Mouse (Mus musculus): ENCODE data around the gene Piezo1. TPM values are rescaled to one million over a fixed set of nuclear protein-coding genes. Genes with fewer than 3 reads are reported as not detected.

The Piezo1 gene
- total and polyA plus RNA-seq, 3 experiments: 14.0 to 48.5 (median 14.8) TPM

DNA sequence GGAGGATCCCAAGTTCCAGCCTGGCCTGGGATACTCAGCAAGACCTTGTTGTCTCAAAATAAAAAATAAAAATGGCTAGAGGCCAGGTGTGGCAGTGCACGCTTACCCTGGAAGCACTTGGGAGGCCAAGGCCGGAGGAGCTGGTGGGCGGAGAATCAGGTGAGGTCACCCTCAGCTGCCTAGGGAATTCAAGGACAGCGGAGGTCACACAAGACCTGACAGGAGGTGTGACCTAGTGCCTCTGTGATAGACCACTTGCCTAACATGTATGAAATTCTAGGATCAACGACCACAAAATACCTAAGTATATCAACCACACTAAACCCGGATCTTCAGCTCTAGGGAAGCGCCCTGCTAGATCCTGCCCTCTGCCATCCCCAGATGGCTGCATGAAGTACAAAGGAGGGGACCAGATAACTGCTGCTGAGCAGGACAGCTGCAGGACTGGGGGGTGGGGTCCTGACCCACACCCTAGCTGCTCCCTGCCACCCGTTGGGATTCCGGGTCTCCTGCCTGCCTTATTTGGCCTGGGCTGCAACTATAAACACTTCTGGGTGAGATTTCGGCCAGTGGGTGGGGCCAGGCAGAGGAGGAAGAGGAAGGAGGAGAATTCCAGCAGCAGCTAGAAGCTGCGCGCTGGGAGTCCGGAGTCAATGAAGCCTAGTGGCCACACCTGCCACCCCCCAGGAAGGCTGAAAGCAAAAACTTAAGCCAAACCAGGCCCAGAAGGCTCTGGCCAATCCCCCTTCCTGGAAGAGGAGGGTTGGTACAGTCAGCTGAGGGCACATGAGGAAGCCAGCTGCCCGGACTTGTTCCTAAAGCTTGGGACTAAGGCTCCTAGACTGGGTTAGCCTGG lies 28.1 kb downstream of the Piezo1 start:
- TF ChIP-seq EP300 (IDR thresholded peaks at IDR 0.05; ENCODE audit: insufficient read depth, low read depth, low read length) (peak; percentile 71), CTCF (IDR thresholded peaks at IDR 0.05) (peak; percentile 13; the same call in 1 of the 2 replicates), POLR2A (IDR thresholded peaks at IDR 0.05; ENCODE audit: insufficient read depth, low read depth, low read length) (peak; percentile 62)
- Histone ChIP-seq H3K9ac (ENCODE audit: low read depth, low read length) (peak overlapping the region; percentile 35), H3K4me1 (ENCODE audit: control insufficient read depth, insufficient read depth, low read length) (peaks cover 58% of the 10 kb centered on the region), H3K27ac (peak overlapping the region; percentile 91), H3K27me3 (ENCODE audit: control insufficient read depth, insufficient read depth, low read length) (no peaks in the 10 kb centered on the region), H3K36me3 (ENCODE audit: control insufficient read depth, insufficient read depth, low read length) (no peaks in the 10 kb centered on the region), H3K79me2 (replicated peaks; ENCODE audit: control insufficient read depth, insufficient read depth, low read length) (no peaks in the 10 kb centered on the region), H3K4me3 (peak overlapping the region; percentile 25; the same call in 1 of the 2 replicates)
- WGBS: 34% methylated on average over 14 of the region's 14 CpGs
- intact Hi-C loops (cut with DNase I): loop anchor here (1.0 kb wide), 1 partner anchor 24 kb away; no protein-coding TSS in a partner anchor
- DNase-seq: peak; percentile 81 to 87

GRCm38 (mm10) chr8:122520611-122521010 lies 30.5 kb downstream of the Piezo1 start:
- intact Hi-C loops (cut with DNase I): no loop called here
- Histone ChIP-seq H3K79me2 (replicated peaks; ENCODE audit: control insufficient read depth, insufficient read depth, low read length) (no peaks in the 10 kb centered on the region), H3K27ac (peak overlapping the region; percentile 88), H3K4me3 (no peak overlapping the region), H3K4me1 (ENCODE audit: control insufficient read depth, insufficient read depth, low read length) (peaks cover 56% of the 10 kb centered on the region), H3K27me3 (ENCODE audit: control insufficient read depth, insufficient read depth, low read length) (no peaks in the 10 kb centered on the region), H3K36me3 (ENCODE audit: control insufficient read depth, insufficient read depth, low read length) (no peaks in the 10 kb centered on the region), H3K9ac (ENCODE audit: low read depth, low read length) (0 out of 2 replicates have a peak overlapping the region, but pooled peaks have one; percentile 5)
- WGBS: 41% methylated on average over 11 of the region's 11 CpGs
- peak in 1 of 2 experiments; percentile 38 for DNase-seq
- TF ChIP-seq EP300 (IDR thresholded peaks at IDR 0.05; ENCODE audit: insufficient read depth, low read depth, low read length) (no peak), POLR2A (IDR thresholded peaks at IDR 0.05; ENCODE audit: insufficient read depth, low read depth, low read length) (no peak), CTCF (IDR thresholded peaks at IDR 0.05) (no peak)

DNA sequence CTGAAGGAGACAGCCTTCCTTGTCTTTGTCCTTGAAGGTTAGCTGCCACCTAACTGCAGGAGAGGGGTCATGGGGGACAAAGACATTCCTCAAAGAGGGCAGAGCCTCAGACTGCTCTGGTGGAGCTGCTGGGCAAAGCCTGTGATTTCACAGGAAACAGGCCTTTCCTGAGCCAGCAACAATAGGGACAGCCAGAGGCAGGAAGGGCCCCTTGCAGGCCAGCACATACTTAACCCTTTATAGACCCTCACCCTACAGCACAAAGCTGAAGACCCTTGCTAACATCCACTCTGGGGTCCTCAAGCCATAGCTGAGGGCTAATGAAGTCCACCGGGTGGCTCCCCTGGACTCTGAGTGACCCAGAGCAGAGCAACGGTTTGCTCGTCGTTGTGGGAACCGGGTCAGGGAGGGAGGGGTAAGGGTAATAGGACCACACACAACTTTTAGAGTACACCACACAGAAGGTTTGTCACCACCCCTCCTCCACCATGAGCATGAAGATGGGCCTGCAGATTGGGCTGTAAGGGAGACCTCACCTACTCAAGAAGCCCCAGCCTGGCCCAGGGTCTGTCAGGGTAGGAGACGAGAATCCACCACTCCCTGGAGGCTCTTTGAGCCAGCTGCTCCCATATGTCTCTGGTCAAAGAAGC lies 33.5 kb downstream of the Piezo1 start:
- Histone ChIP-seq H3K36me3 (ENCODE audit: control insufficient read depth, insufficient read depth, low read length) (no peaks in the 10 kb centered on the region), H3K27ac (peak overlapping the region; percentile 88), H3K4me3 (peak overlapping the region; percentile 36), H3K27me3 (ENCODE audit: control insufficient read depth, insufficient read depth, low read length) (no peaks in the 10 kb centered on the region), H3K9ac (ENCODE audit: low read depth, low read length) (peak overlapping the region; percentile 34), H3K79me2 (replicated peaks; ENCODE audit: control insufficient read depth, insufficient read depth, low read length) (no peaks in the 10 kb centered on the region), H3K4me1 (ENCODE audit: control insufficient read depth, insufficient read depth, low read length) (peaks cover 41% of the 10 kb centered on the region)
- peak; percentile 63 to 75 for DNase-seq
- WGBS: 26% methylated on average over 6 of the region's 6 CpGs
- intact Hi-C loops (cut with DNase I): no loop called here
- peak; percentile 67 for TF ChIP-seq POLR2A (IDR thresholded peaks at IDR 0.05; ENCODE audit: insufficient read depth, low read depth, low read length)
- peak; percentile 95 for TF ChIP-seq EP300 (IDR thresholded peaks at IDR 0.05; ENCODE audit: insufficient read depth, low read depth, low read length)
- no peak for TF ChIP-seq CTCF (IDR thresholded peaks at IDR 0.05)

- Histone ChIP-seq H3K9ac (ENCODE audit: low read depth, low read length) (no peak overlapping the region), H3K4me3 (no peak overlapping the region), H3K79me2 (replicated peaks; ENCODE audit: control insufficient read depth, insufficient read depth, low read length) (no peaks in the 10 kb centered on the region), H3K36me3 (ENCODE audit: control insufficient read depth, insufficient read depth, low read length) (no peaks in the 10 kb centered on the region), H3K27me3 (ENCODE audit: control insufficient read depth, insufficient read depth, low read length) (no peaks in the 10 kb centered on the region), H3K27ac (peak overlapping the region; percentile 88), H3K4me1 (ENCODE audit: control insufficient read depth, insufficient read depth, low read length) (peaks cover 50% of the 10 kb centered on the region)
- no peak for TF ChIP-seq EP300 (IDR thresholded peaks at IDR 0.05; ENCODE audit: insufficient read depth, low read depth, low read length)
- TF ChIP-seq CTCF (IDR thresholded peaks at IDR 0.05): no peak
- WGBS: 79% methylated on average over 14 of the region's 14 CpGs
- DNase-seq: no peak
- intact Hi-C loops (cut with DNase I): loop anchor here (1.0 kb wide), 1 partner anchor 32 kb away; no protein-coding TSS in a partner anchor
Measured at GRCm38 (mm10) chr8:122515699-122516098, 35.4 kb downstream of the Piezo1 start.

DNA sequence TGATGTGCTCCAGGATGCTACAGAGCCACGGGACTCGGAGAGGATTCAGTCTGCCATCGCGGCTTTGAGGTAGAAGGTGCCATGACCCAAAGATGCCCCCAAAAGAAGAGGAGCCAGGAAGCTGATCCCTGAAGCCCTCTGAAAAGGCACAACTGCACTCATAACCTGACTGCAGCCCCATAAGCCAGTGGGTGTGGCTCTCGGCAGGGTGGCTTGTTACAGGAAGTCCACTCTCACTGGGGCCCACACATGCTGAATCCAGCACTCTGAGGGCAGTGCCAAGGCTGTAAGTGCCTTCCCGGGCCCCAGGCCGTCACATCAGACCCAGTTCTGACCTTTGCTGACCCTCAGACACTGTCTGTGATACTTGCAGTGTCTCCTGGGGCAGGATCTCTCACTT lies 38.7 kb downstream of the Piezo1 start:
- no peak for TF ChIP-seq POLR2A (IDR thresholded peaks at IDR 0.05; ENCODE audit: insufficient read depth, low read depth, low read length)
- TF ChIP-seq EP300 (IDR thresholded peaks at IDR 0.05; ENCODE audit: insufficient read depth, low read depth, low read length): no peak
- TF ChIP-seq CTCF (IDR thresholded peaks at IDR 0.05): no peak
- no peaks in the 10 kb centered on the region for H3K36me3 ChIP-seq (ENCODE audit: control insufficient read depth, insufficient read depth, low read length)
- H3K79me2 ChIP-seq (replicated peaks; ENCODE audit: control insufficient read depth, insufficient read depth, low read length): no peaks in the 10 kb centered on the region; the same call in none of the 2 replicates
- no peak overlapping the region for H3K4me3 ChIP-seq
- 57% methylated on average over 7 of the region's 7 CpGs for WGBS
- H3K9ac ChIP-seq (ENCODE audit: low read depth, low read length): no peak overlapping the region
- intact Hi-C loops (cut with DNase I): no loop called here
- no peaks in the 10 kb centered on the region for H3K27me3 ChIP-seq (ENCODE audit: control insufficient read depth, insufficient read depth, low read length)
- H3K27ac ChIP-seq: peak overlapping the region; percentile 67
- peaks cover 32% of the 10 kb centered on the region for H3K4me1 ChIP-seq (ENCODE audit: control insufficient read depth, insufficient read depth, low read length)
- no peak for DNase-seq
